Mouse (Mus musculus): ENCODE measurements around the gene Fgf2. TPM values are rescaled to one million over a fixed set of nuclear protein-coding genes. Genes with fewer than 3 reads are reported as not detected.

Gene Fgf2
- total and polyA plus RNA-seq, 3 experiments, result 0.25 to 0.70 TPM; not detected in 1

DNA sequence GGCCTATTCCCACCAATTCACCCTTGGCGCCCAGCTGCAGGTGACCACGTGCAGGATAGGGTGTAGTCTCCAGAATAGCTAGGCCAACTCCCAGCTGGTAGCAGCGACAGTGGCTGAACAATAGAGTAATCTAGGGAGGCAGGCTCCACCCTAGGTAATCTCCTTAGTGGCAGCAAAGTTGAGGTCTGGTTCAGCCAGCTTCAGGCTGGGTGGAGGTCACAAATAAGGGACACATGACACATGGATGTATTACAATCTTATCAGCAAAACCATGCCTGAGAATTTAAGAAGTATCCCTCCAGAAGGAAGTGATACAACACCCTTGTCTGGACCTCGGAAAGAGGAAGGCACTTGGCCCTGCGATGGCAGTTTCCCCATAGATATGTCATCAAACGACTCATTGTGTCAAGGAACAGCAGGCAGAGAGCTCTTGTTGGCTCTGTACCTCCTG, 16.1 kb upstream of the Fgf2 start:
- H3K4me3 ChIP-seq (replicated peaks in 1 of 3; ENCODE audit: low read depth in 2 of 3, low read length in 2 of 3, poor library complexity in 1 of 3), result no peak overlapping the region
- TF ChIP-seq USF1 (IDR thresholded peaks at IDR 0.05; ENCODE audit: low read depth, low read length) (no peak), POLR2A (IDR thresholded peaks at IDR 0.05; ENCODE audit: low read depth, low read length) (no peak), ZMIZ1 (IDR thresholded peaks at IDR 0.05; ENCODE audit: low read depth, low read length) (no peak)
- no peak overlapping the region for H3K27ac ChIP-seq (ENCODE audit: insufficient read depth, low read depth)
- no peak overlapping the region for H3K4me2 ChIP-seq (ENCODE audit: insufficient read depth, low read depth, poor library complexity, severe bottlenecking)
- peak; percentile 27 for DNase-seq (ENCODE audit: extremely low read depth)
- H3K36me3 ChIP-seq (replicated peaks in 1 of 2; ENCODE audit: control insufficient read depth in 1 of 2, insufficient read depth in 1 of 2, low read length in 1 of 2), result no peaks in the 10 kb centered on the region
- H3K79me2 ChIP-seq (replicated peaks; ENCODE audit: control insufficient read depth, extremely low read depth, insufficient read depth, poor library complexity, severe bottlenecking), result no peaks in the 10 kb centered on the region
- H3K9ac ChIP-seq (ENCODE audit: insufficient read depth, low read depth), result no peak overlapping the region
- H3K4me1 ChIP-seq (ENCODE audit: control insufficient read depth in 1 of 2, insufficient read depth in 2 of 2), result peaks cover 0 to 8% of the 10 kb centered on the region in 2 experiments; a peak in 2 of 4 replicates
- H3K27me3 ChIP-seq (replicated peaks), result no peaks in the 10 kb centered on the region
- H3K9me3 ChIP-seq (replicated peaks; ENCODE audit: low read length), result no peaks in the 10 kb centered on the region
- dilution Hi-C loops (cut with MboI; ENCODE audit: extremely low pct_ligation_motif_present, extremely low pct_unique_long_range_greater_than_20kb, low sequenced_read_pairs), result no loop called here
- in situ Hi-C loops (cut with MboI; ENCODE audit: low pct_ligation_motif_present, low pct_unique_long_range_greater_than_20kb, low sequenced_read_pairs), result no loop called here

DNA sequence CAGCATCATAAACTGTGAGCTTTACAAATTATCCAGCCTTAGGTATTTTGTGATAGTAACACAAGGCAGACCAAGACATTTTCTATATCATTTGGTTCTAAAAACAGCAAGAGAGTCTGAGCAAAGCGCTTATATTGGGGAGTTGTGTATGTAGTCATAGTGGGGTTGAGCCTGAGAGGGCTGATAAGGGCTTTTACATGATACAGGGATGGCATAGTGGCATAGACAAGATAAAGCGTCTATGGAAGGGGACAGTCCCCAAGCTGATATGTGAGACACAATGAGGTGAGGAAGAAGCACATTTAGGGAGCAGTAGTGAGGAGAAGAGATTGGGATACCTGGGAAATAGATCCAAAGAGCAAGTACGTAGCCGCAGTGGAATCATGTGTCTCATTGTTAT, 14.1 kb upstream of the Fgf2 start:
- in situ Hi-C loops (cut with MboI; ENCODE audit: low pct_ligation_motif_present, low pct_unique_long_range_greater_than_20kb, low sequenced_read_pairs) (no loop called here), dilution Hi-C loops (cut with MboI; ENCODE audit: extremely low pct_ligation_motif_present, extremely low pct_unique_long_range_greater_than_20kb, low sequenced_read_pairs) (no loop called here)

DNA sequence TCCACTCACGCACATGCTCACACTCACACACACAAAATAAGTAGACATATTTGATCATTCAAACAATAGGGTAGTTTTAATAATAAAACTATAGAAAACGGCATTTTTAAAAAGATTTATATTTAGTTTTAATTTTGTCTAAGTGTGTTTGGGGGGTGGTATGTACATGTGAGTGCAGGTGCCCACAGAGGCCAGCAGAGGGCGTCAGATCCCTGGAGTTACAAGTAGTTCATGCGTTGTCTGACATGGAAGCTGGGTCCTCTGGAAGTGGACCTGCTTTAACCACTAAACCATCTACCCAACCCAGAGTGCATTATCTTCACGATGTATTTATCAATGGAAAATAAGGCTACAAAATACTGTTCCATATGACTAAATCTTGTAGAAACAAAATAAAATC, 7.0 kb upstream of the Fgf2 start:
- dilution Hi-C loops (cut with MboI; ENCODE audit: extremely low pct_ligation_motif_present, extremely low pct_unique_long_range_greater_than_20kb, low sequenced_read_pairs), result no loop called here
- H3K27ac ChIP-seq (ENCODE audit: insufficient read depth, low read depth), result no peak overlapping the region
- peaks cover 0 to 4% of the 10 kb centered on the region in 2 experiments; a peak in 3 of 4 replicates for H3K4me1 ChIP-seq (ENCODE audit: control insufficient read depth in 1 of 2, insufficient read depth in 2 of 2)
- H3K36me3 ChIP-seq (replicated peaks in 1 of 2; ENCODE audit: control insufficient read depth in 1 of 2, insufficient read depth in 1 of 2, low read length in 1 of 2), result no peaks in the 10 kb centered on the region
- H3K4me3 ChIP-seq (replicated peaks in 1 of 3; ENCODE audit: low read depth in 2 of 3, low read length in 2 of 3, poor library complexity in 1 of 3), result no peak overlapping the region
- no peak overlapping the region for H3K9ac ChIP-seq (ENCODE audit: insufficient read depth, low read depth)
- H3K4me2 ChIP-seq (ENCODE audit: insufficient read depth, low read depth, poor library complexity, severe bottlenecking), result no peak overlapping the region
- H3K79me2 ChIP-seq (replicated peaks; ENCODE audit: control insufficient read depth, extremely low read depth, insufficient read depth, poor library complexity, severe bottlenecking), result no peaks in the 10 kb centered on the region
- DNase-seq (ENCODE audit: extremely low read depth), result peak; percentile 58
- H3K9me3 ChIP-seq (replicated peaks; ENCODE audit: low read length), result no peaks in the 10 kb centered on the region
- peaks cover 4% of the 10 kb centered on the region for H3K27me3 ChIP-seq (replicated peaks)
- in situ Hi-C loops (cut with MboI; ENCODE audit: low pct_ligation_motif_present, low pct_unique_long_range_greater_than_20kb, low sequenced_read_pairs), result no loop called here
- TF ChIP-seq CTCF (conservative IDR thresholded peaks at IDR 0.05 in 1 of 2, IDR thresholded peaks at IDR 0.05 in 1 of 2; ENCODE audit: low read depth in 2 of 2, low read length in 2 of 2), result peak; percentile 47 to 73
- TF ChIP-seq RAD21 (IDR thresholded peaks at IDR 0.05; ENCODE audit: low read depth, low read length), result peak; percentile 72
- no peak for TF ChIP-seq USF1 (IDR thresholded peaks at IDR 0.05; ENCODE audit: low read depth, low read length)
- no peak for TF ChIP-seq EP300 (IDR thresholded peaks at IDR 0.05; ENCODE audit: low read length)
- no peak for TF ChIP-seq GABPA (IDR thresholded peaks at IDR 0.05; ENCODE audit: insufficient replicate concordance, low read depth, low read length)
- TF ChIP-seq SMC3 (IDR thresholded peaks at IDR 0.05; ENCODE audit: low read depth, low read length), result peak; percentile 80
- TF ChIP-seq MEF2A (IDR thresholded peaks at IDR 0.05; ENCODE audit: borderline replicate concordance, low read depth, low read length), result no peak
- peak; percentile 16; the same call in 1 of the 2 replicates for TF ChIP-seq ZC3H11A (IDR thresholded peaks at IDR 0.05; ENCODE audit: low read depth, low read length)
- TF ChIP-seq CHD1 (IDR thresholded peaks at IDR 0.05; ENCODE audit: low read depth, low read length), result no peak

More for the DNA sequence above, 14.1 kb upstream of the Fgf2 start:
- H3K79me2 ChIP-seq (replicated peaks; ENCODE audit: control insufficient read depth, extremely low read depth, insufficient read depth, poor library complexity, severe bottlenecking), result no peaks in the 10 kb centered on the region
- H3K9ac ChIP-seq (ENCODE audit: insufficient read depth, low read depth), result no peak overlapping the region
- DNase-seq (ENCODE audit: extremely low read depth), result no peak
- H3K4me1 ChIP-seq (ENCODE audit: control insufficient read depth in 1 of 2, insufficient read depth in 2 of 2), result peaks cover 0 to 8% of the 10 kb centered on the region in 2 experiments; a peak in 2 of 4 replicates
- H3K27me3 ChIP-seq (replicated peaks), result no peaks in the 10 kb centered on the region
- no peak overlapping the region for H3K4me3 ChIP-seq (replicated peaks in 1 of 3; ENCODE audit: low read depth in 2 of 3, low read length in 2 of 3, poor library complexity in 1 of 3)
- H3K9me3 ChIP-seq (replicated peaks; ENCODE audit: low read length), result no peaks in the 10 kb centered on the region
- H3K36me3 ChIP-seq (replicated peaks in 1 of 2; ENCODE audit: control insufficient read depth in 1 of 2, insufficient read depth in 1 of 2, low read length in 1 of 2), result no peaks in the 10 kb centered on the region
- H3K27ac ChIP-seq (ENCODE audit: insufficient read depth, low read depth), result no peak overlapping the region
- TF ChIP-seq MEF2A (IDR thresholded peaks at IDR 0.05; ENCODE audit: borderline replicate concordance, low read depth, low read length) (no peak), PAX5 (IDR thresholded peaks at IDR 0.05; ENCODE audit: low read length) (no peak), TBP (conservative IDR thresholded peaks at IDR 0.05; ENCODE audit: low read depth, low read length) (no peak), KAT2A (IDR thresholded peaks at IDR 0.05; ENCODE audit: insufficient replicate concordance, low read length) (no peak), POLR2A (IDR thresholded peaks at IDR 0.05; ENCODE audit: low read depth, low read length) (no peak)
- H3K4me2 ChIP-seq (ENCODE audit: insufficient read depth, low read depth, poor library complexity, severe bottlenecking), result no peak overlapping the region
